Mouse (Mus musculus) c-Kit-positive CD71-positive TER-119-positive erythroid progenitor cells, embryonic 14.5 days (primary cell): ENCODE measurements at regions not wholly inside any gene's neighbourhood (a gene's known extent, or its start where the extent isn't known, plus 50 kb on each side); places are given as distances from the start of the nearest gene placed in this dataset.
"Not testable (repeated sequence)": the region's sequence is repeated elsewhere in the genome, so short reads cannot be mapped to it uniquely, and the experiment has no call there.

ENCODE experiments used
- DNase-seq: peaks from one replicate; pipeline ENCODE4 v3.0.0-alpha.2; 2013; ENCODE audit warnings: low spot score

- DNase-seq = peak; percentile 41
Observed at GRCm38 (mm10) chr10:19297669-19298068, 58.7 kb upstream of the Olig3 start.

GRCm38 (mm10) chr10:19295388-19296013 lies 60.8 kb upstream of the Olig3 start:
- DNase-seq = no peak

- DNase-seq = no peak
Observed at GRCm38 (mm10) chr10:19291474-19291873, 64.9 kb upstream of the Olig3 start.

GRCm38 (mm10) chr10:19291039-19291438 lies 65.3 kb upstream of the Olig3 start:
- not testable (repeated sequence) for DNase-seq

- DNase-seq = no peak
Observed at GRCm38 (mm10) chr10:19282166-19282565, 74.2 kb upstream of the Olig3 start.

- DNase-seq = no peak
Observed at GRCm38 (mm10) chr10:19281021-19281420, 75.3 kb upstream of the Olig3 start.

GRCm38 (mm10) chr10:19278189-19278842 lies 78.0 kb upstream of the Olig3 start:
- no peak for DNase-seq

GRCm38 (mm10) chr10:19277103-19277827 lies 79.1 kb upstream of the Olig3 start:
- DNase-seq = no peak

- no peak for DNase-seq
Observed at GRCm38 (mm10) chr10:19274985-19275384, 81.3 kb upstream of the Olig3 start.

GRCm38 (mm10) chr10:19269418-19269817 lies 86.9 kb upstream of the Olig3 start:
- no peak for DNase-seq

- no peak for DNase-seq
Observed at GRCm38 (mm10) chr10:19268051-19268450, 88.3 kb upstream of the Olig3 start.

GRCm38 (mm10) chr10:19240102-19240759 lies 116.1 kb upstream of the Olig3 start:
- peak; percentile 32 for DNase-seq

- no peak for DNase-seq
Observed at GRCm38 (mm10) chr10:19216240-19216639, 140.1 kb upstream of the Olig3 start.

GRCm38 (mm10) chr10:19209751-19210150 lies 146.6 kb upstream of the Olig3 start:
- DNase-seq = no peak

- DNase-seq = no peak
Observed at GRCm38 (mm10) chr10:19208101-19208722, 148.1 kb upstream of the Olig3 start.

GRCm38 (mm10) chr10:19207505-19207904 lies 148.8 kb upstream of the Olig3 start:
- DNase-seq = no peak

GRCm38 (mm10) chr10:19200311-19200710 lies 156.0 kb upstream of the Olig3 start:
- no peak for DNase-seq

- DNase-seq = no peak
Observed at GRCm38 (mm10) chr10:19195676-19196075, 160.7 kb upstream of the Olig3 start.

- no peak for DNase-seq
Observed at GRCm38 (mm10) chr10:19194646-19195045, 161.7 kb upstream of the Olig3 start.

- DNase-seq = no peak
Observed at GRCm38 (mm10) chr10:19192971-19193758, 163.2 kb upstream of the Olig3 start.

GRCm38 (mm10) chr10:19192221-19192620 lies 164.1 kb upstream of the Olig3 start:
- no peak for DNase-seq
